Mouse (Mus musculus) kidney, postnatal 36 days (tissue): ENCODE measurements at regions not wholly inside any gene's neighbourhood (a gene's known extent, or its start where the extent isn't known, plus 50 kb on each side); places are given as distances from the start of the nearest gene placed in this dataset.
A peak's percentile ranks its signal among the peaks of the same experiment; 100 is the strongest.

Experiments used
- DNase-seq, 2 experiments: peaks; one replicate each; pipeline ENCODE4 v3.0.0; 2021 to 2022; ENCODE audit warnings: mixed read lengths in 2 of 2

DNA sequence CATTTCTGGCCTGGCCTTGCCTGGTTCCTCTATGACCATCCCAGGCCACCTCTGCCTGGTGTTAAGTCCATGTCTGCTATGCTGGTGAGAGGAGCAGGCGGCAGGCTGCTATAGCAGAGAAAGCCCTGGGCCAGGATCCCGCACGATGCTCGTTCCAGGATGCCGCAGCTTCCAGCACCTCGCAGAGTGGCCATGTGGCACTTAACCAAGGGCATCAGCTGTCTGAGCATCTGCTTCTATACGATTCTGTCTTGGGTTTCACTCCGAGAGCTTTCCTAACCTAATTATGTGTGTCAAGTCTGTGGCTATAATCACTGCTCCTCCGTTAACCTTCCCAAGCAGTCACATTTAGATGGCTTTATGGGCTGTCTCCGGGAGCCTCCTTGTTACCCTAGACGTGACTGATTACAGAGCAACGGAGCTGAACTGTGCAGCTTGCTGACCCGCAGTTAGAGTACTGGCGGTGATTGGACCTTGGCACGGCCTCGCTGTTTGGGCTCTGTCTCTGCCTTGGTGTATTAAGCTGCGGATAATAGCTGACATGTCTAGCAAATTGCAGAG is 64.4 kb downstream of the Ackr3 start:
- DNase-seq = peak; percentile 73 to 76

DNA sequence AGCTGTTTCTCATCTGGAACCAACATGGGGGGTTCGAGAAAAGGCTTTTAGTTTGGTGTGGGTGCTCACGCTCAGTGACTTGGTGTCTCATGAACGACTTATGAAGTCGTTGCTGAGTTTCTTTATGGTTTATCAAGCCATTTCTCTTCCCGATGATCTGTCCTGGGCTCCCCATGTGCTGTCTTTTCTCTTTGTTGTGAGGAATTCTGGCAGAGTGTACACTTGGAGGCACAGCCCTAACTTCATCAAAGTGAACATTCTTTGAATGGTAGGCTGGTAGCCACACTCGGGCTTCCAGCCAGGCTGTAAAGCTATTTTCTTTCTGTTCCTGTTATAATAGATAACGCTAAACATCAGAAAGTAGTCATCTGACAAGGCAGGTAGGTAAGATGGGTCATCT is 65.2 kb downstream of the Ackr3 start:
- no peak for DNase-seq

DNA sequence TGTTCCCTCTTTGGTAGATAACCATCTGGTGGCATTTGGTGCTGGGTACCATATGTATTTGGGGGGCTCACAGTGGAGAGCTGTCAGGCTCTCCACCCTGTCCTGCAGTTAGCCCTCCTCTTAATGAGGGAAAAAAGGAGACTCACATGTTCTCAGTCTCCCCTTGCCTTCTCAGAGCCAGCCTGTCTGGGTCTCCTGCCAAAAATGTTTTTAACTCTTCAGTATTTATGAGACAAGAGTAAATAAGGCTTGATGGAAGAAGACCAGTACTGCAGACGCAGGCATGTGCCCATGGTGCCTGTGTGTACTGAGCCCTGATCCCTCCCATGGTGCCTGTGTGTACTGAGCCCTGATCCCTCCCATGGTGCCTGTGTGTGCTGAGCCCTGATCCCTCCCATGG is 66.1 kb downstream of the Ackr3 start:
- no peak for DNase-seq

DNA sequence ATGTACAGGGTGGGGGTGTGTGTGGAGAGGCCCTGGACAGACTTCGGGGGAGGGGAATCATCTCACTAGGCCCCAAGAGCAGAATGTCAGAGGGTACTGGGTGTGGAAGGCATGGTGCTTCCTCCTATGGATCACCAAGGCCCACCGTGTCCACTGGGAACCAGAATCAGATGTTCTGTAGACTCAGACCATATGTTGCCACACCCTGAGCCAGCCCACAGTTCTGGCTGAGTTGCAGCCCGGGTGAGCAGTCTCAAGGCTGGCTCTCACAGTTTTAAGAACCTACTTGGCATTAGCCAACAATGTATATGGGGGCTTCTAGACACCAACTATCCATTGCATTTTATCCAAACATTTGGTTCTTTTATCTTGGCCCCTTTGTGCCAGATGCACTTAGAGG is 67.5 kb downstream of the Ackr3 start:
- no peak for DNase-seq

DNA sequence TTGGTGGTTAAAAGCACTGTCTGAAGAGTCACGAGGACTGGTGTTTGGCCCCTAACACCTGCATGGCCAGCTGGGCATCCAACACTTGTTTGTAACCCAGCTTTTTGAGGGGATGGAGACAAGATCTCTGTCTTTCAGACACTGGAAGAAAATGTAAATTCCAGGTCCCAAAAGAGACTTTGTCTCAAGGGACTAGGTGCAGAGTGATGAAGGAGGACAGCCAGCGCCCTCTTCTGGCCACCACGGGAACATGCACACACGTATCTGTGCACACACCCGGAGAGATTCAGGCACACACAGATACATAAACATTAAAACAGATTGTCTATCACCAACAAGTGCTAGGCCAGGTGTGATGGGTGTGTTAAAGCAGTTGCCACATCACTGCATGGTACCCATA is 68.6 kb downstream of the Ackr3 start:
- DNase-seq = no peak

DNA sequence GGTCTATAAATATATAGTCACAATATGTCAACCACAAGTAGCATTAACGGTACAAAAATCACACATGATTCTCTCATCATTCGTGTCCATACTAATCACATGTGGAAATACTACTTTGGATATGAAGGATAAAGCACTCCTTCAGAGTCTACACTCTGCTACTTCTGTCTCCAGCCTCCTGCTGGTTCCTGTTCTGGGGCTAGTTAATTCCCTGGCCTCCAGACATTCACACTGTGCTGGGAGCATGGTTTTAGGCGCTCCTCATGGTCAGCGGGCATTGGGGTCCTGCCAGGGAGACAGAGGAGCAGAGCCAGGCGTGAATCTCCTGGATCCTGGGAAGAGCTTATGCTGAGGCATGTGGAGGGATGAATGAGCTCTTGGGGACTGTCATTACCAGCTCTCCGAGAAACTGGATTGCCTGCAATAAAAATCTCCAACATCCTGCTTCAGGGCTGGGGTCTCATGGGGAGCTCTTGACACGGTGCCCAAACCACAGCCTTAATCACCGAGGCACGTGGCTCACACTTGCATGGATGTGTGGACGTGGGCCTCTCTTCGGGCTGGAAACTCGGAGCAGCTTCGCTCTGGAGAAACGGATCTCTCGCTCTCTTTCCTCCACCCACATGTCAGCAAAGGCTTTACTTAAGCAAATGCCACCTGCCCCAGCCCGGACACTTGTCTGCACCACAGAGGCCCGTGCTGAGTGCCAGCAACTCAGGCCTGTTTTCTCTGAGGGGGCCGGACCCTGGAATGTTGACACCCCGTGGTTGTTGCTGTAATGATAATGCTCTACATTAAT is 69.2 kb downstream of the Ackr3 start:
- DNase-seq = no peak

DNA sequence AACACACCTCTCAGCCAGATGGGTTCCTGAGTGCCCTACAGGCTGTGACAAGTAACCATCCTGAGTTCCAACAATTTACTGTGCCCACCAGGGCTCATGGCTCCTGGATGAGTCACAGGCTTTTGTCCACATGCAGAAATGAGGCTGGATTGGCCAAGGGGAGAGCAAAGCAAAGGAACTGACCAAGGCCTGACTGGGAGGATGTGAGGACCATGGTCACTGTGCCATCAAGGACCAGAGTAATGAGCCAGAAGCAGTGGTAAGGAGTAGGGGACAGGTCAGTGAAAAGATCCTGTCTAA is 69.8 kb downstream of the Ackr3 start:
- DNase-seq = no peak

DNA sequence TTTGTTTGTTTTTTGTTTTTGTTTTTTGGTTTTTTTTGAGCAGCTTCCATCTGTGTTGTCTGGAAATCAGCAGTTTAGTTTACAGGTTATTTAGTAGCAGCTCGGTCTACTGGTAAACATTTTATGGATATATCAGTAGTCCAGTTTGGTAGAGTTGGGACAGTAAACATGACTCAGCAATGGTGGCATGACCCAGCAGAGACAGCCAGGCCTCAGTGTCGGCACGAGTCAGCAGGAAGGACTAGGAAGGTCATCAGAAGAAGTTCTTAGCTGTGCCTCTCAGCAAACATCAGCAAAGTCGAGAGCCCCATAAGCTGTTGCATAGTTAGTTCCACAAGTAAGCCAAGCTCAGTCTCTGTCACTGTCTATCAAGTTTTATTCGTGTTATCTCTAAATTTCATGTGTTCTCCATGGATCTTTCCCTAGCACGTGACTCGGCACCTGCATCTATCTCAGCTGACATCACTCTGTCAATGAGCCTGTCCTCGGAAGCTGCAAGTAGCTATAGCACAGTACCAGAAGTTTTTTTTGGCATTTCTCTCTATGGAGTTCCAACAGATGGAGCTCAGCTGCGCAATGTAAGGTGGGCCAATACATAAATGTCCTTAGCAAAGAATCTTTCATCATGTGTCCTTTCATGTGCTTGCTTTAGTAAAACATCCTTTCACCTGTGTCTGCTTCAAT is 71.3 kb downstream of the Ackr3 start:
- no peak for DNase-seq

DNA sequence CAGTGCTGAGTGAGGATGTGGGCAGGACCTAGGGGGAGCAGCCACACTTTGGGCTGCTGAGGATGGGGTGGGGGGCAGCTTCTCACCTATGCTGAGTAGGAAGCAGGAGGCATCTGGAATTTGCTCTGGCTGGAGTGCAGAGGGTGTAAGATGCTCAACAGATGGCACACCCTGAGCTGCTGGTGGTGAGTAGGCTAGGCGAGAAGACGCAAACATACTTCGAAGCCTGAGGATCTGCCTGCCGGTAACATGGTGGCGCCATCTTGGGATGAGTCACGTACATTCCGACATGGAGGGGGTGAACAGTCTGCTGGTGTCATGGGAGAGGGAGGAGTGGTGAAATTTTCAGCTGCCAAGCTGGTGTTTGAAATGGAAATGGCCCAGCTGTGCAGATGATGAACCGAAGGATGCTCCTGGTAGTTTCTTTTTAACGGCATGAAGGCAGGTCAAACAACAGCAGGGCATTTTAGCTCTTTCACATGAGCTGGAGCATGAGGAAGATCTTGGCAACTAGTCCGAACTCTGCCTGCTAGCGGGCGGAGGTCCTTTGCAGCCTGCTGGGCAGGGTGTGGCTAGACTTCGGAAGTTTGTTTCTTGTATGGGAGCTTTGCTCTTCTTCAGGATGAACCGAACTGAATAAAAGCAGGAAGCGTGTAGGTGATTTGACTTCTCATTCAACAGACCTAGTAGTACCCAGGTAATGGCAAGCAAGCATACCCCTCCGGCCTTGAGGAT is 72.2 kb downstream of the Ackr3 start:
- DNase-seq = no peak

DNA sequence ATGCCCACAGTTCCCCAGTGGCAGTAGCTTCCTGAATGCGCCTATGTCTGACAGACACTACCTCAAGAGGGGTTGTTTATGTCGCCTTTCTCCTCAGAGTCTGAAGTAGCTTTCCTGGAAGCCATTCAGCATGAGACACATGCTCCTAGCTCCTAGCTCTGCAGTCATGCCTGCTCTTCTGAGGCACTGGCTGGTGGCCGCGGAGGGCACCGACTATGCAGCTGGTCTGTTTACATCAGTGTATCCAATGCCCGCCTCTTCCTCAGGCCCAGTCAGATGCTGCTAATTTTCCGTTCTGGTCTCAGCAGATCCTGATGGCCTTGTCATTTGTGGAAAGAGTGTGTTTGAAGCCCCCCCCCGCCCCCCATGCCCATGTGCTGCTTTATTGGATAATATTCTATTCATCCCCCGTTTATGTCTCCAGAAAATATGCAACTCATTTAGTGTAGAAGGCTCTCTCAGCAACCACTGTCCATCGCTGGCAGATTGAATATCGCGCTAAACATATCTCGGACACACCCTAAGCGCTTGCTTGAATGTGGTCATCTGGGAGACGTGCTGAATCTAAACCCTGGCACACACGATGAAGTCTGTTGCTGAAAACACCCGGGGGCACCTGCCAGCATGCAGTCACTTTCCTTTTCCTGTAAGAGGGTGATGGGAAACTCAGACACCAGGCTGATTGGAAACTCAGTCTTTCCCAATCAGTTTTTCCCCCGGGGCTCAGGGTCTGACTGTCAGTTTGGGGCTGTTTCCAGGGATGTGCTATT is 73.9 kb downstream of the Ackr3 start:
- no peak for DNase-seq

DNA sequence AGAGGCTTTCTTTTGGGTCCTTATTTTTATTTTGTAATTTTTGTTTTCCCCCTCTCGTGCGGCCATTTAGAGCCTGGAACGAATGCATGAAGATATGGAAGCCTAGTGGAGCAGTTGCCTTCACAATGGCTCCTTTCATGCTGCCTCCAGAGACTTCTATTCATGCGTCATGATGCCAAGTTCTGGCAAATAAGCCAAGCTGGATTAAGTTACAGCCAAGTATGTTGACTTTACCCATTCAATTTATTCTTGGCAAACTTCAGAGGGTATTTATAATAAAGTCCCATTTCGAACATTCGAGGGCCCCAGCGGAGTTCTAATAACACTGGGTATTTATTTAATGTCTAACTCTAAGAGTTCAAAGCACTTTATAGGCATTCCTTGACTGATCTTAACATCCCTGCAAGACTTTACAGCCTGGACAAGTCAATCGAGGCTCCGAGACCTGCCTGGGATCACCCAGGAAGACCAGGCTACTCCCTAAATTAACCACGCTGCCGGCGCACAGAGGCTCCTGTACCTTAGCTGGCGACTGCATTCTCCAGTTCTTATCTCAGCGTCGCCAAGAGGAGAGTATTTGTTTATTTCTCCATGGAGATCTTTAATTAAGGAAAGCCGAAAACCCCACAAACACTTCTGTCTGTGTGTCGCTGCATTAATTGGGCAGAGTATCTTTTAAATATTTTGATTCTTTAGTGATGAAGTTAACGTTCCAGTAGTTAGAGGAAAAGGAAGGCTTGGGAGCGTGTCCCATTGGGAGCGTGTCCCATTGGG is 75.5 kb downstream of the Ackr3 start:
- no peak for DNase-seq

DNA sequence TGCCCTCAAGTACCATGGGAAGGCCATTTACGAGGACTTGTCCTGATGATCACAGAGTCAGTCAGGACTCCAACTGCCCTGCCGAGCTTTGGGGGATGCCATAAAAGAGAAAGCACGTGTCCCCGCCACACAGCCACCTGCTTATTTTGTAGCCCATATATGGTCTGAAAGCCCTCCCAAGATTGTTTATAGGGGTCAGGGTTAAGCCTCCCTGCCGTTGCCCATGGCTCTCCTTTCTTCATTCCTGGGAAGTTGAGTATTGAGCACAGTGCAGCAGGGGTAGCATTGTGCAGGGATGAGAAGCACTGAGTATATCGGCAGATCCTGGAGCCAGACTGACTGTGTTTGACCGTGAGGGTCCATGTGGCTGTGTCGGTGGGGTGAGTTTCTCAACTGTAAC is 76.4 kb downstream of the Ackr3 start:
- DNase-seq = no peak

DNA sequence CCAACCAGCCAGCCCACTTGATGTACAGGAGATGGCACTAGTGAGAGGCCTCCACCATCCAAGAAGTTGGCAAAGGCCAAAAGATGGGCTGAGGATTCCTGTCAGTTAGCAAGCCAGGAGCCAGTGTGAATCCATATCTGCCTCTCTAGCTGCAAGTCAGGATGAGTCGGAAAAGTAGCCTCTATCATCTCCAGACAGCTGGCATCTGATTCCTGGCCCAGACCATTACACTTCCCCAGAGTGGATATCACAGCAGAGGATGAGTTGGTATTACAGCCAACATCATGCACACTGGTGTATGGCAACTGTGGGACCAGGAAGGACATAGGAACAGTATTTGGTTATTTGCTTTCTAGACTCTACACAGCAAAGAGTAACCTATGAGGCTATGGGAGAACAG is 77.5 kb downstream of the Ackr3 start:
- DNase-seq = no peak

DNA sequence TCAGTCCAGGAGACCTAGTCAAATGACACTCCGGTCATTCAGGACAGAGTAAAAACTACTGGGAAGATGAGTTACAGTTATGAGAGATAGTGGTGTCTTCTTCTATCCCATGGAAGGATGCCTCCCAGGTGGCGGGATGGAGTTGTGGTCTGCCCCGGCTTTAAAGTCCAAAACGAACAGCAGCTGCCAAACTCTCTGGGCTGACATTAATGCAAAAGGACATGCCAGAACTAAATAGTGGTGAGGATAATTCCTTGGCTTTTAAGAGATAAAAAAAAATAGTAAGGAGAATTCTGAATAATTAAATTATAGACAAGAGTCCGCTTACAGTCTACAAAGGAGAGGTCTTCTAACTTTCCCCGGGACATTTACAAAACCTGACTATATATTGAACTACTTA is 78.2 kb downstream of the Ackr3 start:
- no peak for DNase-seq

DNA sequence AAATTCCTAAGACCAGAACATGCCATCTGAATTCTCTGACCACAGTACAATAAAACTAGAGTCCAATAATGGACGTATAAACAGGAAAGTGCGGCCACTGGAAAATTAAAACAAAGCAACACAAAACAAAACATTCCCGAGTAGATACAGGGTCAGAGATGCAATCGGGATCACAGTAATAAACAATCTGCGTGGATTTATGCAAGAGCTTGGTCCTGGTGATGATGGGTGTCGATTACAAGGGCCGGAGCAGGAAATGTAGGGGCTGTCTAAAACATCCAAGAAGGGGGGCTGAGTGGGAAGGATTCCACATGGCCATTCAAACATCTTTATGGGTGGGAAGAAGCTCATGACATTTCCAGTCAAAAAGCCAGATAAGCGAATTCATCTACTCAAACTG is 78.6 kb downstream of the Ackr3 start:
- no peak for DNase-seq

DNA sequence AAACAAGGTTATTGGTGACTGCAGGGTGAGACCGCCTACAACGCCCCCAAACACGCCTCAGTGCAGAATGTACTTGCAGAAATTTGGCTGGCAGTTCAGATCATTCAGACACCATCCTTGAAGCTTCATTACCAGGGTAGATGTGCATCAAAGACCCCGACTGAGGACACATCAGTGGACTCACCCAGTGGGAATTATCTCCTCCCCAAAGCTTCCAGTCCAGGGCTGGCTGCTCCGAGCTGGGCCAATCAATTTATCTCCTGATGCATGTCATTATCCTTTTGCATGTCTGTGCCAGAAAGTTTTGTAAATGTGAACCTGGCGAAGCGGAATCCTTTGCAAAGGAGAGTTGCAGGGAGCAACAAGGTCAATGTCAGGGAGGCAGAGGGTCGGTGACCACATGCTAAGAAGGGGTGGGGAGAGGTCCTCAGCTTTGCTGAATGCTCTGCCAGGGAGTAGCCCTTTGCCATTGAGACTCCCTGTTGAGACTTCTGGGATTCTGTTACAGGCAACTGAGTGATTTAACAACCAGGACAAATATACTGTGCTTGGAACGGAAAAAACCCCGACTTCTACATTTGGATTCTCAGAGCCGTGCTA is 79.5 kb downstream of the Ackr3 start:
- DNase-seq = no peak

DNA sequence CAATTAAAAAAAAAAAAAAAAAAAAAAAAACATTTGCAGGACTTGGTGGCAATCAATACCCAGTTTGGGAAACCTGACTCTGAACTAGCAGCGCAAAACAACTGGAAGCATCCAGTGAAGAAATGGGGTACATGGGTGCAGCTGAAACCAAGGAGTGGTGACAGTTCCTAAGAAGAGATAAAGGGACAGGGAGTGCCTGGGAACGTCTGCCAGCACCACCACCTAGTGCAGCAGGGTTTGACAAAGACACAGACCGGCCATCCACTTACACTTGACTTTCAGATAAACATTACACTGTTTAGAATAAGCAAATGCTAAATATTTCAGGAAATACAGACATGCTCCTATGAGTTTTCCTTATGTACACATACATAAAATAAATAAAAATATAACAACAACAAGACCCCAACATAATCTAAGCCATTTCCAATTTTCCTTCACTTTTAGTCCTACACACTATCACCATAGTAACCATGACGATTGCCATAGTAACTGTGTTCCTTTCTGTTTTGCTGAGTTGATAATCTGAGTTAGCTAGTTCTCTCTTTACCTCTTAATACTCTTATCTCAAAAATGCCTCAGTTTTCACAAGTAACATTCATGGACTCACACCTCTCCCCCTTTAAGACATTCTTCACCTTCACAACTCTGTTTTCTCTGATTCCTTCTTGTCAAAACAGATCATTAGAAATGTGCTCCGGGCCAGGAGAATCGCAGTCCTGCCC is 80.3 kb downstream of the Ackr3 start:
- no peak for DNase-seq

DNA sequence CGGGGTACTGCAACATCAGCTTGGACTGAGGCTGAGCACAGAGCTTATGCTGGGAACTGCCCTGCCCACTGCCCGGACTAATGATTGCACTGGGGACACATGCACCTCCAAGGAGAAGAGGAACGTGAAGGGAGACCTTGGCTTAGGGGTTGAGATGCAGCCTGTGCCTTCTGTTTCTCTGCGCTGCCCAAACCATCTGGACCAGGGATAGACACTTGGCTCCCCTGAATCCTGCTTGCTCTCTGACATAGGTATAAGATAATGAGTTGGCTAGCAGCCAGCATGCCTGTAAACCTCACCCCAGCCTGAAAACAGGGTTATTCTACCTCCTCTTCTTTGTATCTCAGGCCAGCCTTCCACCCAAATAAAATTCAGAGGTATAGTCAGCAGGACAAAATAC is 81.5 kb downstream of the Ackr3 start:
- no peak for DNase-seq

DNA sequence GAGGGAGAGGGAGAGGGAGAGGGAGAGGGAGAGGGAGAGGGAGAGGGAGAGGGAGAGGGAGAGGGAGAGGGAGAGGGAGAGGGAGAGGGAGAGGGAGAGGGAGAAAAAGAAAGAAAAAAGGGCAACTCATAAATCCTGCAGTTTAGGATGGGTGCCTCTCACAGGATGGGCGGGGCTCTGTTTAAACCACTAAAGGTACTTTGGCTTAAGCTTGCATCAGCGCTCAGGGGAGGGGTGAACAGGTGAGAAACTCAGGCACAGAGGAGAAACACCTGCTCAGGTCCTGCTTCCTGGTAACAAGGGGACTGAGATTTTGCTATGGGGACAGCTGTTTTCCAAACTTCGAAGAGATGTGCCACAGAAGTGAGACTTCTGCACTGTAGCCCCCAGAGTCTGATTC is 83.5 kb downstream of the Ackr3 start:
- no peak for DNase-seq

DNA sequence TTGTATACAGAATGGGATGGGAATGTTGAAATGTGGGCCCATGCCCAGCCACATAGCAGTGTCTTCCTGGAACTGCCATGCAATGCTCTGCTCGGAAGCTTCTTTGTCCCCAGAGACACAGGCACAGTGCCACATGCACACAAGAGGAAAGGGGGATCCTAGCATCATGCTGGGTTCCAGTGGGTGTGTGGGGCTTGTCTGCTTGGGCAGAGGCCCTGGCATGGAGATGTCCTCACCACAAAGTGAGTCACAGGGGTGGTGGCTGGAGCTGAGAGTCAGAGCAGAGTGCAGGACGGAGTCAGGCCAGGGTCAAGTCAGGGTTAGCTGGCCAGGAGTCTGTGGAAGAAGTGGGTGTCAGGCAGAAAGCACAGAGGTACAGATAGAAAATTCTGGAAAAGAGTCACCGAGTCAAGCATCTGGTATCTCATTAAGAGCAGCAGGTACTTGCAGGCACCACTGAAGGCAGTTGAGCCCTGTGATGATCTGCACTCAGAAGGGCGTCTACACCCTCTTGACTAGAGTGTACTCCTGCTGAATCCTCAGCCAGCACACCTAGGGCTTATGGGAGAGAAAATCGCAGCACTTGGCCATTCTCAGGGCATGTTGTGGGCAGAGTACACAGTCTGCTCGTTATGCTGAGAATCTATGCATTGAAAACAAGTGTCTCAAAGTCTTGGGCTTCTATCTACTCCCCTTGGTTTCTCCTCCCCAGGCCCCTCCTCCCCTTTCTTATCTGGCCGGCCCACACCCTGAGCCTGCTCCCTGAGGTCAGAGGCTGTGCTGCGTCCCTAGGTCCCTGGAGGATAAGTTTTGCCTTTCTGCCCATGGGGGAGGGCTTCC is 85.3 kb downstream of the Ackr3 start:
- no peak for DNase-seq
